Mouse (Mus musculus): ENCODE data around the gene Eml1. TPM values are rescaled to one million over a fixed set of nuclear protein-coding genes. Genes with fewer than 3 reads are reported as not detected.
A peak's percentile ranks its signal among the peaks of the same experiment; 100 is the strongest.

The Eml1 gene
- polyA plus RNA-seq (2011; ENCODE audit: insufficient read depth, insufficient read length, low replicate concordance, missing spikeins), result 0.56 and 4.7 TPM in 2 replicates

GRCm38 (mm10) chr12:108370596-108371428, at the start of gene Eml1:
Gene Eml1, plus strand, starts transcription at chr12:108370957.
- WGBS, result 42% methylated on average over 19 of the region's 19 CpGs
- Histone ChIP-seq H3K4me3 (replicated peaks; ENCODE audit: control insufficient read depth, low read depth, low read length) (no peak within 1 kb of the TSS), H3K4me1 (ENCODE audit: control insufficient read depth, insufficient read depth, low read length) (no peaks in the 10 kb centered on the region), H3K27ac (ENCODE audit: control insufficient read depth, insufficient read depth, low read depth, low read length, poor library complexity) (no peak within 1 kb of the TSS)
- TF ChIP-seq CTCF (IDR thresholded peaks at IDR 0.05; ENCODE audit: control insufficient read depth, insufficient read depth, low read length) (no peak), POLR2A (IDR thresholded peaks at IDR 0.05; ENCODE audit: borderline replicate concordance, control insufficient read depth, low read depth, low read length) (no peak)

GRCm38 (mm10) chr12:108326401-108326800, 44.4 kb upstream of the Eml1 start:
- Histone ChIP-seq H3K27ac (ENCODE audit: control insufficient read depth, insufficient read depth, low read depth, low read length, poor library complexity) (no peak overlapping the region), H3K4me3 (replicated peaks; ENCODE audit: control insufficient read depth, low read depth, low read length) (no peak overlapping the region), H3K4me1 (ENCODE audit: control insufficient read depth, insufficient read depth, low read length) (no peaks in the 10 kb centered on the region)
- WGBS, result 51% methylated on average over 5 of the region's 5 CpGs
- TF ChIP-seq CTCF (IDR thresholded peaks at IDR 0.05; ENCODE audit: control insufficient read depth, insufficient read depth, low read length) (no peak), POLR2A (IDR thresholded peaks at IDR 0.05; ENCODE audit: borderline replicate concordance, control insufficient read depth, low read depth, low read length) (no peak)

- no peak for TF ChIP-seq CTCF (IDR thresholded peaks at IDR 0.05; ENCODE audit: control insufficient read depth, insufficient read depth, low read length)
- no peak for TF ChIP-seq POLR2A (IDR thresholded peaks at IDR 0.05; ENCODE audit: borderline replicate concordance, control insufficient read depth, low read depth, low read length)
- H3K27ac ChIP-seq (ENCODE audit: control insufficient read depth, insufficient read depth, low read depth, low read length, poor library complexity), result no peak overlapping the region
- WGBS, result 4% methylated on average over 66 of the region's 66 CpGs
- no peak overlapping the region for H3K4me3 ChIP-seq (replicated peaks; ENCODE audit: control insufficient read depth, low read depth, low read length)
- H3K4me1 ChIP-seq (ENCODE audit: control insufficient read depth, insufficient read depth, low read length), result no peaks in the 10 kb centered on the region
Measured at GRCm38 (mm10) chr12:108327889-108328491, 42.8 kb upstream of the Eml1 start.

- TF ChIP-seq POLR2A (IDR thresholded peaks at IDR 0.05; ENCODE audit: borderline replicate concordance, control insufficient read depth, low read depth, low read length) (no peak), CTCF (IDR thresholded peaks at IDR 0.05; ENCODE audit: control insufficient read depth, insufficient read depth, low read length) (peak; percentile 72)
- H3K27ac ChIP-seq (ENCODE audit: control insufficient read depth, insufficient read depth, low read depth, low read length, poor library complexity), result no peak overlapping the region
- WGBS, result under 1% methylated on average over 16 of the region's 16 CpGs
- no peak overlapping the region for H3K4me3 ChIP-seq (replicated peaks; ENCODE audit: control insufficient read depth, low read depth, low read length)
- no peaks in the 10 kb centered on the region; the same call in none of the 2 replicates for H3K4me1 ChIP-seq (ENCODE audit: control insufficient read depth, insufficient read depth, low read length)
Measured at GRCm38 (mm10) chr12:108333056-108333455, 37.7 kb upstream of the Eml1 start.

GRCm38 (mm10) chr12:108333481-108333882, 37.3 kb upstream of the Eml1 start:
- WGBS, result under 1% methylated on average over 22 of the region's 22 CpGs
- Histone ChIP-seq H3K27ac (ENCODE audit: control insufficient read depth, insufficient read depth, low read depth, low read length, poor library complexity) (no peak overlapping the region), H3K4me1 (ENCODE audit: control insufficient read depth, insufficient read depth, low read length) (no peaks in the 10 kb centered on the region; the same call in none of the 2 replicates), H3K4me3 (replicated peaks; ENCODE audit: control insufficient read depth, low read depth, low read length) (peak overlapping the region; percentile 15)
- no peak for TF ChIP-seq CTCF (IDR thresholded peaks at IDR 0.05; ENCODE audit: control insufficient read depth, insufficient read depth, low read length)
- no peak for TF ChIP-seq POLR2A (IDR thresholded peaks at IDR 0.05; ENCODE audit: borderline replicate concordance, control insufficient read depth, low read depth, low read length)

- TF ChIP-seq CTCF (IDR thresholded peaks at IDR 0.05; ENCODE audit: control insufficient read depth, insufficient read depth, low read length), result no peak
- peak; percentile 32; the same call in 1 of the 2 replicates for TF ChIP-seq POLR2A (IDR thresholded peaks at IDR 0.05; ENCODE audit: borderline replicate concordance, control insufficient read depth, low read depth, low read length)
- no peaks in the 10 kb centered on the region; the same call in none of the 2 replicates for H3K4me1 ChIP-seq (ENCODE audit: control insufficient read depth, insufficient read depth, low read length)
- H3K4me3 ChIP-seq (replicated peaks; ENCODE audit: control insufficient read depth, low read depth, low read length), result peak within 1 kb of the TSS; percentile 15
- WGBS, result 1% methylated on average over 38 of the region's 56 CpGs
- no peak within 1 kb of the TSS for H3K27ac ChIP-seq (ENCODE audit: control insufficient read depth, insufficient read depth, low read depth, low read length, poor library complexity)
Measured at GRCm38 (mm10) chr12:108333895-108334445, 36.8 kb upstream of the Eml1 start, which contains the start of gene Cyp46a1. Gene Cyp46a1, plus strand, starts transcription at chr12:108334381.

- 2% methylated on average over 32 of the region's 32 CpGs for WGBS
- H3K4me3 ChIP-seq (replicated peaks; ENCODE audit: control insufficient read depth, low read depth, low read length), result no peak overlapping the region
Measured at GRCm38 (mm10) chr12:108334529-108334928, 36.2 kb upstream of the Eml1 start.

More at GRCm38 (mm10) chr12:108334529-108334928, 36.2 kb upstream of the Eml1 start:
- no peak for TF ChIP-seq POLR2A (IDR thresholded peaks at IDR 0.05; ENCODE audit: borderline replicate concordance, control insufficient read depth, low read depth, low read length)
- TF ChIP-seq CTCF (IDR thresholded peaks at IDR 0.05; ENCODE audit: control insufficient read depth, insufficient read depth, low read length), result no peak
- no peaks in the 10 kb centered on the region; the same call in none of the 2 replicates for H3K4me1 ChIP-seq (ENCODE audit: control insufficient read depth, insufficient read depth, low read length)
- H3K27ac ChIP-seq (ENCODE audit: control insufficient read depth, insufficient read depth, low read depth, low read length, poor library complexity), result no peak overlapping the region

All from bone marrow, adult 2 months (tissue).